Mouse (Mus musculus) hindbrain, embryonic 13.5 days (tissue): ENCODE measurements around the gene Rhbg. TPM values are rescaled to one million over a fixed set of nuclear protein-coding genes. Genes with fewer than 3 reads are reported as not detected.
"Not testable (repeated sequence)": the region's sequence is repeated elsewhere in the genome, so short reads cannot be mapped to it uniquely, and the experiment has no call there.

ENCODE experiments used
- ATAC-seq: fragments of 200-750 bp; cut with Nextera tagmentation; 2 replicates; pipeline ENCODE4 v1.8.0; 2017; ENCODE audit warnings: moderate TSS enrichment; ENCODE audit not compliant: low FRiP score
- H3K27ac ChIP-seq: fragments of 300-500 bp; sonication (generic); 2 replicates; pipeline ENCODE4 v1.5.1; 2015; ENCODE audit warnings: inconsistent platforms, mild to moderate bottlenecking, moderate library complexity
- H3K27me3 ChIP-seq: fragments of 300-500 bp; sonication (generic); 2 replicates; pipeline ENCODE4 v1.6.1; 2015; ENCODE audit warnings: mild to moderate bottlenecking, inconsistent platforms
- H3K36me3 ChIP-seq: fragments of 300-500 bp; sonication (generic); 2 replicates; pipeline ENCODE4 v1.6.1; 2015; ENCODE audit warnings: mild to moderate bottlenecking, inconsistent platforms
- H3K4me1 ChIP-seq: fragments of 300-500 bp; sonication (generic); replicated peaks from 2 replicates; pipeline ENCODE4 v1.6.1; 2015; ENCODE audit warnings: inconsistent platforms
- H3K4me2 ChIP-seq: fragments of 300-500 bp; sonication (generic); 2 replicates; pipeline ENCODE4 v1.6.1; 2015; ENCODE audit warnings: inconsistent platforms, mild to moderate bottlenecking, moderate library complexity
- H3K4me3 ChIP-seq: fragments of 300-500 bp; sonication (generic); 2 replicates; pipeline ENCODE4 v1.5.1; 2015; ENCODE audit warnings: mild to moderate bottlenecking, inconsistent platforms
- H3K9ac ChIP-seq: fragments of 300-500 bp; sonication (generic); 2 replicates; pipeline ENCODE4 v1.6.1; 2015; ENCODE audit warnings: mild to moderate bottlenecking, inconsistent platforms
- H3K9me3 ChIP-seq: fragments of 300-500 bp; sonication (generic); 2 replicates; pipeline ENCODE4 v1.6.1; 2016; ENCODE audit warnings: inconsistent platforms
- WGBS: fragments of 180-500 bp; shearing (Covaris S2); methylation state at CpG from one replicate; pipeline ENCODE4 v1.1.7; 2015; 5-methylcytosine and 5-hydroxymethylcytosine counted together
- polyA plus RNA-seq: library from polyadenylated mRNA; unstranded; fragments of >200 nt; fragmentation: Nextera tagmentation; extraction: Ambion mirVana; gene quantifications from 2 replicates; pipeline ENCODE4 v1.2.1, GENCODE M21; 2015

The Rhbg gene
- polyA plus RNA-seq, 1 experiment from 2014 or later = 0.32 TPM

- not testable (repeated sequence) for ATAC-seq, H3K4me2 ChIP-seq, H3K36me3 ChIP-seq, H3K27ac ChIP-seq, H3K4me1 ChIP-seq, H3K4me3 ChIP-seq, H3K27me3 ChIP-seq, H3K9me3 ChIP-seq, H3K9ac ChIP-seq
- WGBS = 68% methylated on average over 11 of the region's 11 CpGs
These were observed 26.8 kb upstream of the Rhbg start for GRCm38 (mm10) chr3:88281141-88281916.

- ATAC-seq = no peak
- H3K27me3 ChIP-seq = no peaks in the 10 kb centered on the region
- H3K4me3 ChIP-seq = no peak overlapping the region
- no peak overlapping the region for H3K4me2 ChIP-seq
- 91% methylated on average over 2 of the region's 2 CpGs for WGBS
- H3K36me3 ChIP-seq = no peaks in the 10 kb centered on the region
- no peak overlapping the region for H3K27ac ChIP-seq
- no peaks in the 10 kb centered on the region for H3K4me1 ChIP-seq
- no peak overlapping the region for H3K9ac ChIP-seq
- H3K9me3 ChIP-seq = no peaks in the 10 kb centered on the region
These were observed 25.5 kb upstream of the Rhbg start for GRCm38 (mm10) chr3:88280035-88280434.

GRCm38 (mm10) chr3:88276529-88277143 lies 22.1 kb upstream of the Rhbg start:
- no peaks in the 10 kb centered on the region for H3K9me3 ChIP-seq
- H3K4me3 ChIP-seq = no peak overlapping the region
- H3K4me1 ChIP-seq = no peaks in the 10 kb centered on the region
- H3K27ac ChIP-seq = no peak overlapping the region
- WGBS = 44% methylated on average over 7 of the region's 7 CpGs
- no peak overlapping the region for H3K4me2 ChIP-seq
- no peaks in the 10 kb centered on the region for H3K36me3 ChIP-seq
- H3K27me3 ChIP-seq = no peaks in the 10 kb centered on the region
- ATAC-seq = no peak
- no peak overlapping the region for H3K9ac ChIP-seq

- no peak overlapping the region for H3K4me3 ChIP-seq
- H3K27me3 ChIP-seq = no peaks in the 10 kb centered on the region
- no peaks in the 10 kb centered on the region for H3K9me3 ChIP-seq
- no peak overlapping the region for H3K9ac ChIP-seq
- 92% methylated on average over 2 of the region's 2 CpGs for WGBS
- H3K27ac ChIP-seq = no peak overlapping the region
- no peak overlapping the region for H3K4me2 ChIP-seq
- no peak for ATAC-seq
- H3K4me1 ChIP-seq = no peaks in the 10 kb centered on the region
- no peaks in the 10 kb centered on the region for H3K36me3 ChIP-seq
These were observed 21.6 kb upstream of the Rhbg start for GRCm38 (mm10) chr3:88276121-88276520.

- Histone ChIP-seq H3K27me3 (no peaks in the 10 kb centered on the region), H3K27ac (no peak overlapping the region), H3K4me2 (no peak overlapping the region), H3K4me3 (no peak overlapping the region), H3K9me3 (no peaks in the 10 kb centered on the region), H3K4me1 (no peaks in the 10 kb centered on the region), H3K36me3 (no peaks in the 10 kb centered on the region), H3K9ac (no peak overlapping the region)
- 97% methylated on average over 4 of the region's 4 CpGs for WGBS
- no peak for ATAC-seq
These were observed 19.5 kb upstream of the Rhbg start for GRCm38 (mm10) chr3:88274002-88274401.

- no peak overlapping the region for H3K9ac ChIP-seq
- H3K27ac ChIP-seq = no peak overlapping the region
- H3K4me3 ChIP-seq = no peak overlapping the region
- no peaks in the 10 kb centered on the region for H3K27me3 ChIP-seq
- H3K4me2 ChIP-seq = no peak overlapping the region
- 93% methylated on average over 3 of the region's 3 CpGs for WGBS
- no peaks in the 10 kb centered on the region for H3K9me3 ChIP-seq
- H3K36me3 ChIP-seq = no peaks in the 10 kb centered on the region
- no peak for ATAC-seq
- H3K4me1 ChIP-seq = no peaks in the 10 kb centered on the region
These were observed 17.4 kb upstream of the Rhbg start for GRCm38 (mm10) chr3:88271859-88272258.

GRCm38 (mm10) chr3:88271298-88271697 lies 16.8 kb upstream of the Rhbg start:
- 96% methylated on average over 2 of the region's 2 CpGs for WGBS
- not testable (repeated sequence) for H3K36me3 ChIP-seq, H3K4me1 ChIP-seq, H3K9ac ChIP-seq, H3K9me3 ChIP-seq, H3K4me2 ChIP-seq, H3K27ac ChIP-seq, H3K4me3 ChIP-seq, H3K27me3 ChIP-seq, ATAC-seq

- H3K9me3 ChIP-seq = no peaks in the 10 kb centered on the region
- H3K4me1 ChIP-seq = no peaks in the 10 kb centered on the region
- no peak for ATAC-seq
- no peak overlapping the region for H3K4me2 ChIP-seq
- H3K27ac ChIP-seq = no peak overlapping the region
- WGBS = 90% methylated on average over 5 of the region's 5 CpGs
- no peak overlapping the region for H3K9ac ChIP-seq
- H3K4me3 ChIP-seq = no peak overlapping the region
- H3K36me3 ChIP-seq = no peaks in the 10 kb centered on the region
- H3K27me3 ChIP-seq = no peaks in the 10 kb centered on the region
These were observed 14.5 kb upstream of the Rhbg start for GRCm38 (mm10) chr3:88268991-88269390.

- 90% methylated on average over 6 of the region's 6 CpGs for WGBS
- not testable (repeated sequence) for H3K9ac ChIP-seq, H3K4me1 ChIP-seq, H3K9me3 ChIP-seq, ATAC-seq, H3K4me3 ChIP-seq, H3K36me3 ChIP-seq, H3K27ac ChIP-seq, H3K27me3 ChIP-seq, H3K4me2 ChIP-seq
These were observed 13.5 kb upstream of the Rhbg start for GRCm38 (mm10) chr3:88268014-88268413.

GRCm38 (mm10) chr3:88262346-88262745 lies 7.8 kb upstream of the Rhbg start:
- H3K4me2 ChIP-seq = no peak overlapping the region
- H3K9me3 ChIP-seq = no peaks in the 10 kb centered on the region
- no peak for ATAC-seq
- no peak overlapping the region for H3K4me3 ChIP-seq
- H3K27ac ChIP-seq = no peak overlapping the region
- no peaks in the 10 kb centered on the region for H3K27me3 ChIP-seq
- WGBS = 82% methylated on average over 3 of the region's 3 CpGs
- no peaks in the 10 kb centered on the region for H3K36me3 ChIP-seq
- no peaks in the 10 kb centered on the region for H3K4me1 ChIP-seq
- no peak overlapping the region for H3K9ac ChIP-seq

GRCm38 (mm10) chr3:88256382-88256781 lies 1.9 kb upstream of the Rhbg start:
- H3K4me2 ChIP-seq = no peak overlapping the region
- H3K36me3 ChIP-seq = no peaks in the 10 kb centered on the region
- no peak overlapping the region for H3K27ac ChIP-seq
- 80% methylated on average over 7 of the region's 7 CpGs for WGBS
- peaks cover 9% of the 10 kb centered on the region for H3K4me1 ChIP-seq
- peaks cover 42% of the 10 kb centered on the region for H3K27me3 ChIP-seq
- H3K9me3 ChIP-seq = no peaks in the 10 kb centered on the region
- no peak overlapping the region for H3K4me3 ChIP-seq
- H3K9ac ChIP-seq = no peak overlapping the region
- no peak for ATAC-seq

GRCm38 (mm10) chr3:88255950-88256349 lies 1.4 kb upstream of the Rhbg start:
- H3K27ac ChIP-seq = no peak overlapping the region
- H3K27me3 ChIP-seq = peaks cover 42% of the 10 kb centered on the region
- WGBS = 83% methylated on average over 6 of the region's 6 CpGs
- no peak overlapping the region for H3K4me2 ChIP-seq
- peaks cover 9% of the 10 kb centered on the region for H3K4me1 ChIP-seq
- H3K9me3 ChIP-seq = no peaks in the 10 kb centered on the region
- no peak overlapping the region for H3K9ac ChIP-seq
- H3K36me3 ChIP-seq = no peaks in the 10 kb centered on the region
- no peak for ATAC-seq
- H3K4me3 ChIP-seq = no peak overlapping the region

- H3K27ac ChIP-seq = no peak overlapping the region
- H3K9me3 ChIP-seq = no peaks in the 10 kb centered on the region
- peaks cover 9% of the 10 kb centered on the region for H3K4me1 ChIP-seq
- peaks cover 46% of the 10 kb centered on the region for H3K27me3 ChIP-seq
- H3K4me2 ChIP-seq = no peak overlapping the region
- ATAC-seq = no peak
- WGBS = 69% methylated on average over 6 of the region's 6 CpGs
- no peak overlapping the region for H3K9ac ChIP-seq
- H3K36me3 ChIP-seq = no peaks in the 10 kb centered on the region
- H3K4me3 ChIP-seq = no peak overlapping the region
These were observed 1.8 kb downstream of the Rhbg start for GRCm38 (mm10) chr3:88252739-88253138.
